Mouse (Mus musculus): ENCODE results near the gene Bcl3. TPM values are rescaled to one million over a fixed set of nuclear protein-coding genes. Genes with fewer than 3 reads are reported as not detected.
"Not testable (repeated sequence)": the region's sequence is repeated elsewhere in the genome, so short reads cannot be mapped to it uniquely, and the experiment has no call there.

Bcl3 gene
- polyA plus RNA-seq, 1 experiment from 2014 or later: 15.5 TPM

DNA sequence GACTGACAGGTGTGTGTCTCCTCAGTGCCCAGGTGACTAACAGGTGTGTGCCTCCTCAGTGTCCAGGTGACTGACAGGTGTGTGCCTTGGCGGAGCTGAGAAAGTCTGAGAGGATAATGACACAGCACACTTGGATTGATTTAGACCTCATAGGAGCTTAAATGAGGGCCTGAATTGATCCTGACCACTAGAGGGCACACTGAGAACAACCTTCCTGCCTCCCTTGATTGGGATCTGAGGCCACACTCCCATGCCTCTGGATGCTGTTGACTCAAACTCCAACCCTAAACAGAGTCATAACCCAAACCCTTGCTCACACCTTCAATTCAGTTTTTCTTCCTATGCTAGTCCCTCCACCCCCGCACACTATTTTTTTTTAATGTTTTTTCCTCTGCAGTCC lies 21.8 kb downstream of the Bcl3 start:
- Histone ChIP-seq H3K4me1 (ENCODE audit: control insufficient read depth, insufficient read depth, low read length) (no peaks in the 10 kb centered on the region), H3K4me3 (ENCODE audit: low read length) (no peak overlapping the region), H3K27ac (ENCODE audit: low read length) (no peak overlapping the region), H3K4me2 (ENCODE audit: low read depth, low read length) (no peak overlapping the region), H3K27me3 (replicated peaks; ENCODE audit: control insufficient read depth, insufficient read depth, low read length) (peaks cover 7% of the 10 kb centered on the region; the same call in 1 of the 2 replicates), H3K9me3 (ENCODE audit: control insufficient read depth, low read length) (0 out of 2 replicates have a peak, but pooled peaks cover 3% of the 10 kb centered on the region), H3K36me3 (ENCODE audit: control insufficient read depth, insufficient read depth, low read length) (0 out of 2 replicates have a peak, but pooled peaks cover 3% of the 10 kb centered on the region), H3K9ac (ENCODE audit: low read depth, low read length) (no peak overlapping the region)
- ATAC-seq: no peak
- WGBS: 28% methylated on average over 2 of the region's 2 CpGs

GRCm38 (mm10) chr7:19796697-19797588 lies 25.6 kb downstream of the Bcl3 start, which contains the start of gene Cblc:
Cblc (minus strand) TSS chr7:19796809.
- Histone ChIP-seq H3K27ac (ENCODE audit: low read length) (peak within 1 kb of the TSS; percentile 77), H3K9ac (ENCODE audit: low read depth, low read length) (peak within 1 kb of the TSS; percentile 80), H3K4me1 (ENCODE audit: control insufficient read depth, insufficient read depth, low read length) (peaks cover 7% of the 10 kb centered on the region; the same call in 1 of the 2 replicates)

GRCm38 (mm10) chr7:19796254-19796653 lies 26.3 kb downstream of the Bcl3 start:
- Histone ChIP-seq H3K27ac (ENCODE audit: low read length) (peak overlapping the region; percentile 77), H3K9me3 (ENCODE audit: control insufficient read depth, low read length) (no peaks in the 10 kb centered on the region), H3K27me3 (replicated peaks; ENCODE audit: control insufficient read depth, insufficient read depth, low read length) (peaks cover 9% of the 10 kb centered on the region; the same call in 1 of the 2 replicates), H3K36me3 (ENCODE audit: control insufficient read depth, insufficient read depth, low read length) (no peaks in the 10 kb centered on the region), H3K4me2 (ENCODE audit: low read depth, low read length) (peak overlapping the region; percentile 51), H3K4me1 (ENCODE audit: control insufficient read depth, insufficient read depth, low read length) (peaks cover 7% of the 10 kb centered on the region; the same call in 1 of the 2 replicates), H3K4me3 (ENCODE audit: low read length) (peak overlapping the region; percentile 55), H3K9ac (ENCODE audit: low read depth, low read length) (peak overlapping the region; percentile 80)
- peak; percentile 17 for ATAC-seq
- WGBS: 6% methylated on average over 18 of the region's 18 CpGs

More at GRCm38 (mm10) chr7:19796697-19797588, 25.6 kb downstream of the Bcl3 start, which contains the start of gene Cblc:
- Histone ChIP-seq H3K4me3 (ENCODE audit: low read length) (peak within 1 kb of the TSS; percentile 55), H3K9me3 (ENCODE audit: control insufficient read depth, low read length) (no peaks in the 10 kb centered on the region), H3K36me3 (ENCODE audit: control insufficient read depth, insufficient read depth, low read length) (no peaks in the 10 kb centered on the region), H3K4me2 (ENCODE audit: low read depth, low read length) (peak within 1 kb of the TSS; percentile 51), H3K27me3 (replicated peaks; ENCODE audit: control insufficient read depth, insufficient read depth, low read length) (peaks cover 9% of the 10 kb centered on the region; the same call in 1 of the 2 replicates)
- peak; percentile 93 for ATAC-seq
- WGBS: 2% methylated on average over 32 of the region's 32 CpGs

DNA sequence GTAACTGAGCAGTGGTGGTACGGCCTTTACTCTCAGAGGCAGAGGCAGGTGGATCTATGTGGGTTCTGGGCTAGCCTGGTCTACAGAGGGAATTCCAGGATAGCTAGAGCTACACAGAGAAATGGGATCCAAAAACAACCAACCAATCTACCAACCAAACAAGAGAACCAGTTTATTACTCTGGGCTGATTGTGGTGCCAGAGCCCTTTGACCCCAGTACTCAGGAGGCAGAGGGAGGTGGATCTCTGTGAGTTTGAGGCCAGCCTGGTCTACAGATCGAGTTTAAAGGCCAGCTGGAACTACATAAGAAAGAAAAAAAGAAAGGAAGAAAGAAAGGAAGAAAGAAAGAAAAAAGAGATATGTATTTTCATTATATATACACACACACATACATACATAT lies 27.3 kb downstream of the Bcl3 start:
- ATAC-seq: no peak
- Histone ChIP-seq H3K9me3 (ENCODE audit: control insufficient read depth, low read length) (no peaks in the 10 kb centered on the region), H3K4me3 (ENCODE audit: low read length) (no peak overlapping the region), H3K27ac (ENCODE audit: low read length) (no peak overlapping the region), H3K36me3 (ENCODE audit: control insufficient read depth, insufficient read depth, low read length) (no peaks in the 10 kb centered on the region), H3K27me3 (replicated peaks; ENCODE audit: control insufficient read depth, insufficient read depth, low read length) (peaks cover 9% of the 10 kb centered on the region; the same call in 1 of the 2 replicates), H3K9ac (ENCODE audit: low read depth, low read length) (no peak overlapping the region), H3K4me2 (ENCODE audit: low read depth, low read length) (no peak overlapping the region), H3K4me1 (ENCODE audit: control insufficient read depth, insufficient read depth, low read length) (peaks cover 7% of the 10 kb centered on the region; the same call in 1 of the 2 replicates)
- WGBS: 63% methylated on average over 2 of the region's 2 CpGs

GRCm38 (mm10) chr7:19792701-19793630 lies 29.6 kb downstream of the Bcl3 start:
- Histone ChIP-seq H3K4me3 (ENCODE audit: low read length) (no peak overlapping the region), H3K9ac (ENCODE audit: low read depth, low read length) (no peak overlapping the region), H3K9me3 (ENCODE audit: control insufficient read depth, low read length) (no peaks in the 10 kb centered on the region), H3K4me2 (ENCODE audit: low read depth, low read length) (no peak overlapping the region), H3K4me1 (ENCODE audit: control insufficient read depth, insufficient read depth, low read length) (peaks cover 7% of the 10 kb centered on the region; the same call in 1 of the 2 replicates), H3K36me3 (ENCODE audit: control insufficient read depth, insufficient read depth, low read length) (no peaks in the 10 kb centered on the region), H3K27me3 (replicated peaks; ENCODE audit: control insufficient read depth, insufficient read depth, low read length) (peaks cover 9% of the 10 kb centered on the region; the same call in 1 of the 2 replicates), H3K27ac (ENCODE audit: low read length) (peak overlapping the region; percentile 60)
- WGBS: 76% methylated on average over 19 of the region's 19 CpGs
- ATAC-seq: peak; percentile 24

DNA sequence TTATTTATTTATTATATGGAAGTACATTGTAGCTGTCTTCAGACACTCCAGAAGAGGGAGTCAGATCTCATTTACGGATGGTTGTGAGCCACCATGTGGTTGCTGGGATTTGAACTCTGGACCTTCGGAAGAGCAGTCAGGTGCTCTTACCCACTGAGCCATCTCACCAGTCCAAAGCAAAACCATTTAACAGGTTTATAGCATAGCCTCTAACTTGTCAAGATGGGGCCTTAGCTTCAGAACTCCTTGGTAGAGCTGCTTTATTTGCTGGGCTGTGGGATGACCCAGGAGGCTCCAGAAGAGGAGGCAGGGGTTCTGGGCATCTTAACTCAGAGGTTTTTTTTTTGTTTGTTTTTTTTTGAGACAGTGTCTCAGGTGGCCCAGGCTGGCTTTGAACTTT lies 31.1 kb downstream of the Bcl3 start:
- 94% methylated on average over 2 of the region's 2 CpGs for WGBS
- H3K4me1 ChIP-seq (ENCODE audit: control insufficient read depth, insufficient read depth, low read length); H3K27ac ChIP-seq (ENCODE audit: low read length); H3K4me3 ChIP-seq (ENCODE audit: low read length); H3K36me3 ChIP-seq (ENCODE audit: control insufficient read depth, insufficient read depth, low read length); H3K4me2 ChIP-seq (ENCODE audit: low read depth, low read length); H3K9ac ChIP-seq (ENCODE audit: low read depth, low read length); ATAC-seq; H3K27me3 ChIP-seq (replicated peaks; ENCODE audit: control insufficient read depth, insufficient read depth, low read length); H3K9me3 ChIP-seq (ENCODE audit: control insufficient read depth, low read length): not testable (repeated sequence)

GRCm38 (mm10) chr7:19789904-19790347 lies 32.6 kb downstream of the Bcl3 start:
- Histone ChIP-seq H3K27me3 (replicated peaks; ENCODE audit: control insufficient read depth, insufficient read depth, low read length) (no peaks in the 10 kb centered on the region; the same call in 1 of the 2 replicates), H3K36me3 (ENCODE audit: control insufficient read depth, insufficient read depth, low read length) (no peaks in the 10 kb centered on the region), H3K9ac (ENCODE audit: low read depth, low read length) (peak overlapping the region; percentile 37), H3K9me3 (ENCODE audit: control insufficient read depth, low read length) (no peaks in the 10 kb centered on the region), H3K4me3 (ENCODE audit: low read length) (peak overlapping the region; percentile 37), H3K4me1 (ENCODE audit: control insufficient read depth, insufficient read depth, low read length) (peaks cover 16% of the 10 kb centered on the region), H3K4me2 (ENCODE audit: low read depth, low read length) (peak overlapping the region; percentile 49), H3K27ac (ENCODE audit: low read length) (no peak overlapping the region)
- WGBS: 2% methylated on average over 19 of the region's 19 CpGs
- peak; percentile 46 for ATAC-seq

DNA sequence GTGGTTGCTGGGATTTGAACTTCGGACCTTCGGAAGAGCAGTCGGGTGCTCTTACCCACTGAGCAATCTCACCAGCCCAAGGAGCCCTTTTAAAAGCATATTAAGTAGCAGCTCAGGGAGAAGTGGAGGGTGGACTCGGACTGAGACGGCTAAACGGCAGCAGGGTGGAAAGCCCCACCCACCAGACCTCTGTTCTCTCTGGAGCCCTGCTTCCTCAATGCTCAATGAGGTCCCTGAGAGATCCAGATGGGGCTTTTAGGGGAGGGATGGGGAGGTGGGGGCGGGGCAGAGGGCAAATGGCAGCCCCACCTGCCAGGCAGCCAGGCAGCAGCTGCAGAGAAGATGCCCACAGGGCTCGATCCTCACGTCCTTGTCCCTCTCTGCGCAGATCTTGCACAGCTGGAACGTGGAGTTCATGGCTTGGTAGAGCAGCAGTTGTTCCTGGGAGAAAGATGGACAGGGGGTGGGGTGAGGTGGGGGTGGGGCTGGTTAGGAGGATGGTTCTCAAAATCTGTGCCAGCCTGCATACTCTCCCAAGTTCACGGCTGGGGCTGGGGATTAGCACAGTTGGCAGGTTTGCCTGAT lies 36.6 kb downstream of the Bcl3 start:
- H3K4me2 ChIP-seq (ENCODE audit: low read depth, low read length): no peak overlapping the region
- H3K27ac ChIP-seq (ENCODE audit: low read length): no peak overlapping the region
- H3K27me3 ChIP-seq (replicated peaks; ENCODE audit: control insufficient read depth, insufficient read depth, low read length): no peaks in the 10 kb centered on the region; the same call in 1 of the 2 replicates
- no peak overlapping the region for H3K4me3 ChIP-seq (ENCODE audit: low read length)
- H3K4me1 ChIP-seq (ENCODE audit: control insufficient read depth, insufficient read depth, low read length): peaks cover 10% of the 10 kb centered on the region
- no peaks in the 10 kb centered on the region for H3K36me3 ChIP-seq (ENCODE audit: control insufficient read depth, insufficient read depth, low read length)
- no peak overlapping the region for H3K9ac ChIP-seq (ENCODE audit: low read depth, low read length)
- 0 out of 2 replicates have a peak, but pooled peaks have one; percentile 12 for ATAC-seq
- 44% methylated on average over 12 of the region's 12 CpGs for WGBS
- peaks cover 3% of the 10 kb centered on the region; the same call in 1 of the 2 replicates for H3K9me3 ChIP-seq (ENCODE audit: control insufficient read depth, low read length)

All from intestine, embryonic 16.5 days (tissue).